Comparison of ENCODE assay signal across 10 mouse cellular contexts in genomic region chr5:127339016-127339435, GRCm38 (mm10).
DNase-seq lines count a peak whose midpoint lies in the region; ATAC-seq and TF ChIP-seq lines count a peak whose summit lies in the region.
"Had no signal": no experiment of that assay in that cellular context is flagged by ENCODE, and none has a peak within 500 bp of the region (broad histone marks: within the 10 kb centered on the region; RNA-seq: fewer than 3 reads in every experiment).

No protein-coding gene starts in this region.

- 0 out of 2 replicates have a peak overlapping the region, but pooled peaks have one; percentile 8 for H3K4me2 ChIP-seq in neural tube, embryonic 12.5 days (replicated peaks)
- H3K4me2 ChIP-seq in embryonic facial prominence, embryonic 15.5 days (replicated peaks), result 0 out of 2 replicates have a peak overlapping the region, but pooled peaks have one; percentile 6
- no peak overlapping the region for H3K4me2 ChIP-seq in hindbrain, postnatal 0 days (ENCODE audit: low read depth, low read length)
- H3K4me2 ChIP-seq in liver, embryonic 12.5 days, result no peak overlapping the region

- no peak for DNase-seq in neural tube, embryonic 10.5 days (ENCODE audit: extremely low spot score, low spot score)
- DNase-seq in hindbrain, postnatal 0 days (ENCODE audit: low spot score), result peak; percentile 52
- DNase-seq in retina, postnatal 1 day, result peak; percentile 58
- no peak for DNase-seq in adrenal gland, postnatal 36 days
- DNase-seq in adrenal gland, adult 2 months, result no peak
- DNase-seq: kidney, adult 18-20 months; thymus, postnatal 4 days had no signal

- H3K4me1 ChIP-seq in neural tube, embryonic 12.5 days, result peaks cover 45% of the 10 kb centered on the region
- H3K4me1 ChIP-seq in embryonic facial prominence, embryonic 15.5 days, result peaks cover 33% of the 10 kb centered on the region
- peaks cover 7% of the 10 kb centered on the region for H3K4me1 ChIP-seq in hindbrain, postnatal 0 days (ENCODE audit: insufficient read depth, low read length)
- H3K4me1 ChIP-seq in liver, embryonic 12.5 days, result no peaks in the 10 kb centered on the region

- H3K4me3 ChIP-seq in neural tube, embryonic 12.5 days, result no peak overlapping the region
- H3K4me3 ChIP-seq in embryonic facial prominence, embryonic 15.5 days (replicated peaks), result no peak overlapping the region
- H3K4me3 ChIP-seq in hindbrain, postnatal 0 days (ENCODE audit: low read length), result no peak overlapping the region
- H3K4me3 ChIP-seq in liver, embryonic 12.5 days, result no peak overlapping the region

- no peak for TF ChIP-seq CTCF in hindbrain, postnatal 0 days (IDR thresholded peaks at IDR 0.05; ENCODE audit: low read depth)

- H3K27ac ChIP-seq in neural tube, embryonic 12.5 days, result no peak overlapping the region
- peak overlapping the region; percentile 39 for H3K27ac ChIP-seq in embryonic facial prominence, embryonic 15.5 days (replicated peaks)
- H3K27ac ChIP-seq in hindbrain, postnatal 0 days, result no peak overlapping the region
- no peak overlapping the region for H3K27ac ChIP-seq in liver, embryonic 12.5 days

- H3K36me3 ChIP-seq in neural tube, embryonic 12.5 days, result no peaks in the 10 kb centered on the region
- no peaks in the 10 kb centered on the region for H3K36me3 ChIP-seq in embryonic facial prominence, embryonic 15.5 days
- no peaks in the 10 kb centered on the region for H3K36me3 ChIP-seq in hindbrain, postnatal 0 days (ENCODE audit: insufficient read depth, low read length)
- no peaks in the 10 kb centered on the region for H3K36me3 ChIP-seq in liver, embryonic 12.5 days

- H3K27me3 ChIP-seq in neural tube, embryonic 12.5 days (replicated peaks), result no peaks in the 10 kb centered on the region
- H3K27me3 ChIP-seq in embryonic facial prominence, embryonic 15.5 days, result no peaks in the 10 kb centered on the region
- no peaks in the 10 kb centered on the region for H3K27me3 ChIP-seq in hindbrain, postnatal 0 days (ENCODE audit: insufficient read depth, low read length)
- no peaks in the 10 kb centered on the region for H3K27me3 ChIP-seq in liver, embryonic 12.5 days (replicated peaks)

- H3K9ac ChIP-seq in neural tube, embryonic 12.5 days, result no peak overlapping the region
- H3K9ac ChIP-seq in embryonic facial prominence, embryonic 15.5 days, result no peak overlapping the region
- H3K9ac ChIP-seq in hindbrain, postnatal 0 days (replicated peaks; ENCODE audit: low read length), result no peak overlapping the region
- H3K9ac ChIP-seq in liver, embryonic 12.5 days, result no peak overlapping the region

- WGBS in neural tube, embryonic 12.5 days, result 4% methylated on average over 5 of the region's 5 CpGs
- 5% methylated on average over 5 of the region's 5 CpGs for whole genome bisulfite sequencing in embryonic facial prominence, embryonic 15.5 days
- WGBS in hindbrain, postnatal 0 days, result 11% methylated on average over 5 of the region's 5 CpGs
- 25% methylated on average over 5 of the region's 5 CpGs for WGBS in liver, embryonic 12.5 days (ENCODE audit: insufficient replicate concordance)

- H3K9me3 ChIP-seq in neural tube, embryonic 12.5 days, result no peaks in the 10 kb centered on the region
- no peaks in the 10 kb centered on the region for H3K9me3 ChIP-seq in embryonic facial prominence, embryonic 15.5 days (replicated peaks)
- H3K9me3 ChIP-seq in hindbrain, postnatal 0 days (ENCODE audit: low read length), result no peaks in the 10 kb centered on the region
- no peaks in the 10 kb centered on the region for H3K9me3 ChIP-seq in liver, embryonic 12.5 days (replicated peaks)

- no peak for ATAC-seq in neural tube, embryonic 12.5 days (ENCODE audit: low FRiP score, low read depth)
- no peak for ATAC-seq in embryonic facial prominence, embryonic 15.5 days (ENCODE audit: insufficient number of reproducible peaks, low FRiP score, low TSS enrichment, low read depth)
- ATAC-seq in hindbrain, postnatal 0 days, result no peak
- no peak for ATAC-seq in liver, embryonic 12.5 days

Comparison
In these comparisons a context has a peak if more than half of its experiments do, and no peak if none do; other contexts are left out.
1. H3K4me2 ChIP-seq: peak in neural tube, embryonic 12.5 days (single experiment) and embryonic facial prominence, embryonic 15.5 days (single experiment); none in hindbrain, postnatal 0 days (single experiment) and liver, embryonic 12.5 days (single experiment).
2. DNase-seq: peak in hindbrain, postnatal 0 days (single experiment) and retina, postnatal 1 day (single experiment); none in neural tube, embryonic 10.5 days (single experiment), adrenal gland, postnatal 36 days (0 of 2) and adrenal gland, adult 2 months (single experiment).